Mouse (Mus musculus): ENCODE measurements around the gene Olfr1418. TPM values are rescaled to one million over a fixed set of nuclear protein-coding genes. Genes with fewer than 3 reads are reported as not detected.

Gene Olfr1418
- total RNA-seq, 2 experiments from 2014 or later: not detected

GRCm38 (mm10) chr19:11811688-11812365 lies 49.0 kb downstream of the Olfr1418 start:
- ATAC-seq (replicated peaks; ENCODE audit: low FRiP score, poor library complexity, severe bottlenecking): no peak

- ATAC-seq (replicated peaks; ENCODE audit: low FRiP score, poor library complexity, severe bottlenecking): no peak
These were observed 50.0 kb downstream of the Olfr1418 start for GRCm38 (mm10) chr19:11810856-11811255.

GRCm38 (mm10) chr19:11810003-11810758 lies 50.7 kb downstream of the Olfr1418 start:
- no peak for ATAC-seq (replicated peaks; ENCODE audit: low FRiP score, poor library complexity, severe bottlenecking)

GRCm38 (mm10) chr19:11808452-11808851 lies 52.4 kb downstream of the Olfr1418 start:
- no peak for ATAC-seq (replicated peaks; ENCODE audit: low FRiP score, poor library complexity, severe bottlenecking)

GRCm38 (mm10) chr19:11807822-11808221 lies 53.0 kb downstream of the Olfr1418 start:
- no peak for ATAC-seq (replicated peaks; ENCODE audit: low FRiP score, poor library complexity, severe bottlenecking)

- ATAC-seq (replicated peaks; ENCODE audit: low FRiP score, poor library complexity, severe bottlenecking): no peak
These were observed 53.6 kb downstream of the Olfr1418 start for GRCm38 (mm10) chr19:11807251-11807650.

- no peak for ATAC-seq (replicated peaks; ENCODE audit: low FRiP score, poor library complexity, severe bottlenecking)
These were observed 56.4 kb downstream of the Olfr1418 start for GRCm38 (mm10) chr19:11804423-11804822.

Other genes with a start within 250 kb of the Olfr1418 start
- 19.4 and 26.9 TPM in 2 replicates for gene Ms4a2, start 237.3 kb downstream of the Olfr1418 start, total RNA-seq (2015; ENCODE audit: low replicate concordance)
- gene Ms4a2, start 237.3 kb downstream of the Olfr1418 start, total RNA-seq (2017; ENCODE audit: low replicate concordance): 17.3 and 30.1 TPM in 2 replicates
- 204 and 267 TPM in 2 replicates for gene Ms4a3, start 220.2 kb downstream of the Olfr1418 start, total RNA-seq (2015; ENCODE audit: low replicate concordance)
- 91.2 and 97.0 TPM in 2 replicates for gene Ms4a3, start 220.2 kb downstream of the Olfr1418 start, total RNA-seq (2017; ENCODE audit: low replicate concordance)
- gene Oosp2, start 200.5 kb downstream of the Olfr1418 start, total RNA-seq (2015; ENCODE audit: low replicate concordance): not detected in 2 replicates
- not detected in 2 replicates for gene Oosp2, start 200.5 kb downstream of the Olfr1418 start, total RNA-seq (2017; ENCODE audit: low replicate concordance)
- gene Oosp1, start 169.9 kb downstream of the Olfr1418 start, total RNA-seq (2015; ENCODE audit: low replicate concordance): 2.7 TPM in 1 of 2 replicates, not detected in the other
- not detected in 2 replicates for gene Oosp1, start 169.9 kb downstream of the Olfr1418 start, total RNA-seq (2017; ENCODE audit: low replicate concordance)
- not detected in 2 replicates for gene Oosp3, start 164.0 kb downstream of the Olfr1418 start, total RNA-seq (2015; ENCODE audit: low replicate concordance)
- gene Oosp3, start 164.0 kb downstream of the Olfr1418 start, total RNA-seq (2017; ENCODE audit: low replicate concordance): not detected in 2 replicates
- not detected in 2 replicates for gene Gif, start 113.5 kb downstream of the Olfr1418 start, total RNA-seq (2015; ENCODE audit: low replicate concordance)
- not detected in 2 replicates for gene Gif, start 113.5 kb downstream of the Olfr1418 start, total RNA-seq (2017; ENCODE audit: low replicate concordance)
- 14.6 and 29.5 TPM in 2 replicates for gene Mrpl16, start 90.7 kb downstream of the Olfr1418 start, total RNA-seq (2015; ENCODE audit: low replicate concordance)
- gene Mrpl16, start 90.7 kb downstream of the Olfr1418 start, total RNA-seq (2017; ENCODE audit: low replicate concordance): 4.2 and 15.3 TPM in 2 replicates
- gene Stx3, start 41.7 kb downstream of the Olfr1418 start, total RNA-seq (2015; ENCODE audit: low replicate concordance): 0.19 and 3.6 TPM in 2 replicates
- 3.9 and 4.5 TPM in 2 replicates for gene Stx3, start 41.7 kb downstream of the Olfr1418 start, total RNA-seq (2017; ENCODE audit: low replicate concordance)
- not detected in 2 replicates for gene Olfr1417, start 21.8 kb downstream of the Olfr1418 start, total RNA-seq (2015; ENCODE audit: low replicate concordance)
- gene Olfr1417, start 21.8 kb downstream of the Olfr1418 start, total RNA-seq (2017; ENCODE audit: low replicate concordance): not detected in 2 replicates
- not detected in 2 replicates for gene Olfr1419, start 14.0 kb upstream of the Olfr1418 start, total RNA-seq (2015; ENCODE audit: low replicate concordance)
- not detected in 2 replicates for gene Olfr1419, start 14.0 kb upstream of the Olfr1418 start, total RNA-seq (2017; ENCODE audit: low replicate concordance)
- gene Olfr1420, start 25.5 kb upstream of the Olfr1418 start, total RNA-seq (2015; ENCODE audit: low replicate concordance): not detected in 2 replicates
- gene Olfr1420, start 25.5 kb upstream of the Olfr1418 start, total RNA-seq (2017; ENCODE audit: low replicate concordance): not detected in 2 replicates
- gene Patl1, start 51.3 kb upstream of the Olfr1418 start, total RNA-seq (2015; ENCODE audit: low replicate concordance): 8.5 and 8.8 TPM in 2 replicates
- gene Patl1, start 51.3 kb upstream of the Olfr1418 start, total RNA-seq (2017; ENCODE audit: low replicate concordance): 2.4 and 3.9 TPM in 2 replicates
- 7.1 and 10.6 TPM in 2 replicates for gene Osbp, start 104.9 kb upstream of the Olfr1418 start, total RNA-seq (2015; ENCODE audit: low replicate concordance)
- gene Osbp, start 104.9 kb upstream of the Olfr1418 start, total RNA-seq (2017; ENCODE audit: low replicate concordance): 12.7 and 14.8 TPM in 2 replicates
- not detected in 2 replicates for gene Olfr1423, start 180.3 kb upstream of the Olfr1418 start, total RNA-seq (2015; ENCODE audit: low replicate concordance)
- not detected in 2 replicates for gene Olfr1423, start 180.3 kb upstream of the Olfr1418 start, total RNA-seq (2017; ENCODE audit: low replicate concordance)
- not detected in 2 replicates for gene Olfr1424, start 201.6 kb upstream of the Olfr1418 start, total RNA-seq (2015; ENCODE audit: low replicate concordance)
- gene Olfr1424, start 201.6 kb upstream of the Olfr1418 start, total RNA-seq (2017; ENCODE audit: low replicate concordance): not detected in 2 replicates
- not detected in 2 replicates for gene Olfr1425, start 216.7 kb upstream of the Olfr1418 start, total RNA-seq (2015; ENCODE audit: low replicate concordance)
- gene Olfr1425, start 216.7 kb upstream of the Olfr1418 start, total RNA-seq (2017; ENCODE audit: low replicate concordance): not detected in 2 replicates
- not detected in 2 replicates for gene Olfr1426, start 230.9 kb upstream of the Olfr1418 start, total RNA-seq (2015; ENCODE audit: low replicate concordance)
- not detected in 2 replicates for gene Olfr1426, start 230.9 kb upstream of the Olfr1418 start, total RNA-seq (2017; ENCODE audit: low replicate concordance)
- gene Olfr1427, start 242.3 kb upstream of the Olfr1418 start, total RNA-seq (2015; ENCODE audit: low replicate concordance): not detected in 2 replicates
- not detected in 2 replicates for gene Olfr1427, start 242.3 kb upstream of the Olfr1418 start, total RNA-seq (2017; ENCODE audit: low replicate concordance)